Mouse (Mus musculus) testis, adult 2 months (tissue): ENCODE measurements around the gene Rhox4a2. TPM values are rescaled to one million over a fixed set of nuclear protein-coding genes. Genes with fewer than 3 reads are reported as not detected.
"Not testable (repeated sequence)": the region's sequence is repeated elsewhere in the genome, so short reads cannot be mapped to it uniquely, and the experiment has no call there.

Experiments used
- H3K27ac ChIP-seq: fragments of 200-500 bp; 2 replicates; pipeline ENCODE4 v1.5.1; 2012; ENCODE audit warnings: low read depth, low read length; ENCODE audit not compliant: control insufficient read depth, insufficient read depth
- H3K27me3 ChIP-seq: fragments of 200-500 bp; 2 replicates; pipeline ENCODE4 v1.6.1; 2012; ENCODE audit warnings: mild to moderate bottlenecking, low read length, moderate library complexity; ENCODE audit not compliant: control insufficient read depth, insufficient read depth
- H3K36me3 ChIP-seq: fragments of 200-500 bp; 2 replicates; pipeline ENCODE4 v1.6.1; 2012; ENCODE audit warnings: mild to moderate bottlenecking, low read length; ENCODE audit not compliant: control insufficient read depth, insufficient read depth
- H3K4me1 ChIP-seq: fragments of 200-500 bp; 2 replicates; pipeline ENCODE4 v1.6.1; 2012; ENCODE audit warnings: low read length; ENCODE audit not compliant: control insufficient read depth, insufficient read depth
- H3K4me3 ChIP-seq: fragments of 200-500 bp; 2 replicates; pipeline ENCODE4 v1.5.1; 2012; ENCODE audit warnings: low read depth, mild to moderate bottlenecking, low read length, moderate library complexity, mixed read lengths; ENCODE audit not compliant: control insufficient read depth
- polyA plus RNA-seq: library from polyadenylated mRNA; depleted of rRNA; stranded (reverse); fragments of >200 nt; gene quantifications from 2 replicates; pipeline ENCODE4 v1.2.3, GENCODE M21; 2012; rRNA removed

Rhox4a2 gene
- polyA plus RNA-seq, result not detected in 2 replicates

DNA sequence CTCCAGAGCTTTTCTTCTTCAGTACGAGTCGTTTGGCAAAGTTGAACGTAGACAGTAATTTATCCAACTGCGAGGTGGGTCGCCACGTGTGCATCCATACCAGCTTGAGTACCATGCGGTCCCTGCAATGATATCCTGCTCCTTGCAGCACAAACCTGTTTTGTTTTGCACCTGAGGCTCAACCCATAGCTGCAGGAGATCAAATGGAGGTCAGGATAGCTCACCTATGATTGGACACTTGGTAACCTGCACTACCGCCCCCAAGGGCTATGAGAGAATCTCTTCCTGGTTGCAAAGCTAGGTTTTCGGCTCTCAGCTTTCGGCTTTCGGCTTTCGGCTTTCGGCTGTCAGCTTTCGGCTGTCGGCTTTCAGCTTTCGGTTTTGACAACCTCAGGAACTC is at the start of gene Rhox4a2:
Gene Rhox4a2, plus strand, starts transcription at position 301 of the 400 bp plus-strand sequence.
- H3K36me3 ChIP-seq, H3K27ac ChIP-seq, H3K4me1 ChIP-seq, H3K27me3 ChIP-seq, H3K4me3 ChIP-seq: not testable (repeated sequence)

DNA sequence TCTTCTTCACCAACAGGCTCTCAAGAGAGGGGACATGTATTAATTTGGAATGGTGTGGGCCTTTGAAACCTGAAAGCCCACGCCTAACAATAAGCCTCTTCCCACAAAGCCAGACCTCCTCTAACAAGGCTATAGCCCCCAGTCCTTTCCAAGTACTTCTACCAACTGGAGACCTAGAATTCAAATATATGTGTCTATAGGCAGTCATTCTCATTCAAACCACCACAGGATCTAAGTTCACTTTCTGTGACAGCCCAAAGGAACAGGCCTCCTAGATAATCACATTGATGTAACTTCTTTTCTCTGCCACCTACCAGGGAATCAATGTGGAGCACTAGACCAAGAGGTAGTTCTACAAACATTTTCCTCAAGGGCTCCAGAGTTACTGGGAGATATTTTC is 10.9 kb upstream of the Rhox4a2 start, which contains the start of gene Rhox3a2:
Gene Rhox3a2, plus strand, starts transcription at position 301 of the 400 bp plus-strand sequence.
- not testable (repeated sequence) for H3K36me3 ChIP-seq, H3K4me1 ChIP-seq, H3K27me3 ChIP-seq, H3K27ac ChIP-seq, H3K4me3 ChIP-seq

DNA sequence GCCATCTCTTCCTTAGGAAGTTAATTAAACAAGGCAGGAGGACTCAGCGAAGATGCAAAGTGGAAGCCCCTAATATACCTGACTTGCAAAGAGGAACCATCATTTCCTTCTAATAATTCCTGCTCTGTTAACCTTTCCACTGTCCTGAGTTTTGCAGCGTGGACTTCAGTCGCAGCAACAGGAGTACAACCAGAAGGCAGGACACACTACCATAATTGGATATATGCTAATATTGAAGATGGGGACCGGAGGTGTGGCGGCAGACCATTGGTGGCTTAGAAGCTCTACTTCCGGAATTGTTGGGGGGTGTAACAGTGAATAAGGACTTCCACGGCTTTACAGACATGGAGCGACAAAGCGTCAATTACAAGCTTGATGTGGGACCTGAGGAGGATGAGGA is 21.1 kb downstream of the Rhox4a2 start, which contains the start of gene Rhox2b:
Gene Rhox2b, plus strand, starts transcription at position 301 of the 400 bp plus-strand sequence.
- not testable (repeated sequence) for H3K27ac ChIP-seq, H3K27me3 ChIP-seq, H3K4me3 ChIP-seq, H3K36me3 ChIP-seq, H3K4me1 ChIP-seq

DNA sequence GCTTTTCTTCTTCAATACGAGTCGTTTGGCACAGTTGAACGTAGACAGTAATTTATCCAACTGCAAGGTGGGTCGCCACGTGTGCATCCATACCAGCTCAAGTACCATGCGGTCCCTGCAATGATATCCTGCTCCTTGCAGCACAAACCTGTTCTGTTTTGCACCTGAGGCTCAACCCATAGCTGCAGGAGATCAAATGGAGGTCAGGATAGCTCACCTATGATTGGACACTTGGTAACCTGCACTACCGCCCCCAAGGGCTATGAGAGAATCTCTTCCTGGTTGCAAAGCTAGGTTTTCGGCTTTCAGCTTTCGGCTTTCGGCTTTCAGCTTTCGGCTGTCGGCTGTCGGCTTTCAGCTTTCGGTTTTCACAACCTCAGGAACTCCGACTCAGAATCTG is 41.5 kb downstream of the Rhox4a2 start, which contains the start of gene Rhox4b:
Gene Rhox4b, plus strand, starts transcription at position 301 of the 400 bp plus-strand sequence.
- H3K27me3 ChIP-seq, H3K27ac ChIP-seq, H3K4me3 ChIP-seq, H3K4me1 ChIP-seq, H3K36me3 ChIP-seq: not testable (repeated sequence)

Other genes starting within 250 kb of the Rhox4a2 start
- gene Akap14, start 222.0 kb upstream of the Rhox4a2 start, polyA plus RNA-seq, result 6.2 and 8.0 TPM in 2 replicates
- 154 and 156 TPM in 2 replicates for gene Ndufa1, start 199.7 kb upstream of the Rhox4a2 start, polyA plus RNA-seq
- gene Rnf113a1, start 199.6 kb upstream of the Rhox4a2 start, polyA plus RNA-seq, result 0.13 and 0.32 TPM in 2 replicates
- gene Gm9, start 179.8 kb upstream of the Rhox4a2 start, polyA plus RNA-seq, result 9.4 and 11.8 TPM in 2 replicates
- gene Rhox1, start 168.6 kb upstream of the Rhox4a2 start, polyA plus RNA-seq, result 0.73 and 0.77 TPM in 2 replicates
- 0.34 and 0.80 TPM in 2 replicates for gene Rhox2a, start 145.9 kb upstream of the Rhox4a2 start, polyA plus RNA-seq
- 1.4 TPM in 1 of 2 replicates, not detected in the other for gene Rhox3a, start 140.9 kb upstream of the Rhox4a2 start, polyA plus RNA-seq
- not detected in 2 replicates for gene Rhox4a, start 125.5 kb upstream of the Rhox4a2 start, polyA plus RNA-seq
- gene Rhox3a2, start 10.8 kb upstream of the Rhox4a2 start, polyA plus RNA-seq, result 0.51 and 1.6 TPM in 2 replicates
- 0.32 and 0.43 TPM in 2 replicates for gene Rhox2b, start 21.2 kb downstream of the Rhox4a2 start, polyA plus RNA-seq
- gene Rhox4b, start 41.6 kb downstream of the Rhox4a2 start, polyA plus RNA-seq, result not detected in 2 replicates
- 0.21 TPM in 1 of 2 replicates, not detected in the other for gene Rhox2c, start 62.8 kb downstream of the Rhox4a2 start, polyA plus RNA-seq
- 0.21 and 0.25 TPM in 2 replicates for gene Rhox3c, start 67.7 kb downstream of the Rhox4a2 start, polyA plus RNA-seq
- gene Rhox4c, start 89.5 kb downstream of the Rhox4a2 start, polyA plus RNA-seq, result not detected in 2 replicates
- gene Rhox2d, start 102.6 kb downstream of the Rhox4a2 start, polyA plus RNA-seq, result 0.17 TPM in 1 of 2 replicates, not detected in the other
- 0.19 TPM in 1 of 2 replicates, not detected in the other for gene Rhox4d, start 123.5 kb downstream of the Rhox4a2 start, polyA plus RNA-seq
- gene Rhox2e, start 139.6 kb downstream of the Rhox4a2 start, polyA plus RNA-seq, result 0.19 and 0.31 TPM in 2 replicates
- not detected in 2 replicates for gene Rhox3e, start 151.2 kb downstream of the Rhox4a2 start, polyA plus RNA-seq
- not detected in 2 replicates for gene Rhox4e, start 166.6 kb downstream of the Rhox4a2 start, polyA plus RNA-seq
- not detected in 2 replicates for gene Rhox2f, start 180.6 kb downstream of the Rhox4a2 start, polyA plus RNA-seq
- 0.23 and 0.32 TPM in 2 replicates for gene Rhox3f, start 190.1 kb downstream of the Rhox4a2 start, polyA plus RNA-seq
- gene Rhox4f, start 216.9 kb downstream of the Rhox4a2 start, polyA plus RNA-seq, result not detected in 2 replicates
- gene Rhox3g, start 237.8 kb downstream of the Rhox4a2 start, polyA plus RNA-seq, result 0.13 TPM in 1 of 2 replicates, not detected in the other